Mouse (Mus musculus) kidney, embryonic 14.5 days (tissue): ENCODE results near the gene Frrs1. TPM values are rescaled to one million over a fixed set of nuclear protein-coding genes. Genes with fewer than 3 reads are reported as not detected.
"Not testable (repeated sequence)": the region's sequence is repeated elsewhere in the genome, so short reads cannot be mapped to it uniquely, and the experiment has no call there.

ENCODE experiments used
- ATAC-seq: fragments of 200-750 bp; cut with Nextera tagmentation; 2 replicates; pipeline ENCODE4 v1.8.0; 2017; ENCODE audit warnings: moderate number of reproducible peaks, mild to moderate bottlenecking, moderate TSS enrichment, moderate library complexity; ENCODE audit not compliant: low FRiP score, low TSS enrichment
- H3K27ac ChIP-seq: fragments of 300-500 bp; sonication (generic); 2 replicates; pipeline ENCODE4 v1.5.1; 2014; ENCODE audit warnings: low read depth, mild to moderate bottlenecking, low read length, moderate library complexity, mixed read lengths
- H3K27me3 ChIP-seq: fragments of 300-500 bp; sonication (generic); 2 replicates; pipeline ENCODE4 v1.6.1; 2014; ENCODE audit warnings: mild to moderate bottlenecking, low read length; ENCODE audit not compliant: control insufficient read depth, insufficient read depth
- H3K36me3 ChIP-seq: fragments of 300-500 bp; sonication (generic); 2 replicates; pipeline ENCODE4 v1.6.1; 2014; ENCODE audit warnings: low read length, mixed read lengths; ENCODE audit not compliant: control insufficient read depth, insufficient read depth
- H3K4me1 ChIP-seq: fragments of 300-500 bp; sonication (generic); 2 replicates; pipeline ENCODE4 v1.6.1; 2014; ENCODE audit warnings: low read length, mixed read lengths; ENCODE audit not compliant: control insufficient read depth, insufficient read depth
- H3K4me2 ChIP-seq: fragments of 300-500 bp; sonication (generic); replicated peaks from 2 replicates; pipeline ENCODE4 v1.6.1; 2014; ENCODE audit warnings: low read depth, mild to moderate bottlenecking, low read length
- H3K4me3 ChIP-seq: fragments of 300-500 bp; sonication (generic); 2 replicates; pipeline ENCODE4 v1.5.1; 2014; ENCODE audit warnings: mild to moderate bottlenecking, low read length
- H3K9ac ChIP-seq: fragments of 300-500 bp; sonication (generic); 2 replicates; pipeline ENCODE4 v1.6.1; 2014; ENCODE audit warnings: low read depth, mild to moderate bottlenecking, low read length, moderate library complexity
- H3K9me3 ChIP-seq: fragments of 300-500 bp; sonication (generic); 2 replicates; pipeline ENCODE4 v1.6.1; 2016; ENCODE audit warnings: low read length; ENCODE audit not compliant: control insufficient read depth
- WGBS: fragments of 180-500 bp; shearing (Covaris S2); extraction: QIAGEN DNeasy Blood & Tissue Kit; methylation state at CpG from one replicate; pipeline ENCODE4 v1.1.7; 2014; 5-methylcytosine and 5-hydroxymethylcytosine counted together
- polyA plus RNA-seq: library from polyadenylated mRNA; unstranded; fragments of >200 nt; fragmentation: Nextera tagmentation; extraction: Ambion mirVana; gene quantifications from 2 replicates; pipeline ENCODE4 v1.2.1, GENCODE M21; 2014

Gene Frrs1
- polyA plus RNA-seq = 20.2 and 21.2 TPM in 2 replicates

GRCm38 (mm10) chr3:116858941-116859685, at the start of gene Frrs1:
Gene Frrs1, plus strand, starts transcription at chr3:116859464.
- Histone ChIP-seq H3K36me3 (no peaks in the 10 kb centered on the region), H3K9me3 (no peaks in the 10 kb centered on the region), H3K27ac (no peak within 1 kb of the TSS), H3K4me2 (no peak within 1 kb of the TSS), H3K4me3 (no peak within 1 kb of the TSS), H3K4me1 (no peaks in the 10 kb centered on the region), H3K9ac (no peak within 1 kb of the TSS), H3K27me3 (no peaks in the 10 kb centered on the region)
- ATAC-seq = no peak
- 68% methylated on average over 9 of the region's 9 CpGs for WGBS

GRCm38 (mm10) chr3:116810351-116810750, 48.9 kb upstream of the Frrs1 start:
- 80% methylated on average over 6 of the region's 6 CpGs for WGBS
- not testable (repeated sequence) for H3K4me3 ChIP-seq, H3K4me2 ChIP-seq, H3K9ac ChIP-seq, H3K27me3 ChIP-seq, H3K27ac ChIP-seq, ATAC-seq, H3K36me3 ChIP-seq, H3K9me3 ChIP-seq, H3K4me1 ChIP-seq

- 90% methylated on average over 2 of the region's 2 CpGs for WGBS
- Histone ChIP-seq H3K36me3 (no peaks in the 10 kb centered on the region), H3K4me3 (no peak overlapping the region), H3K9me3 (no peaks in the 10 kb centered on the region), H3K4me1 (0 out of 2 replicates have a peak, but pooled peaks cover 3% of the 10 kb centered on the region), H3K27ac (no peak overlapping the region), H3K9ac (no peak overlapping the region), H3K4me2 (no peak overlapping the region), H3K27me3 (no peaks in the 10 kb centered on the region)
- ATAC-seq = no peak
Measured at GRCm38 (mm10) chr3:116812946-116813345, 46.3 kb upstream of the Frrs1 start.

- 85% methylated on average over 6 of the region's 6 CpGs for WGBS
- no peak overlapping the region for H3K4me3 ChIP-seq
Measured at GRCm38 (mm10) chr3:116815305-116815797, 43.9 kb upstream of the Frrs1 start.

GRCm38 (mm10) chr3:116815916-116816315, 43.3 kb upstream of the Frrs1 start:
- H3K4me3 ChIP-seq = no peak overlapping the region
- H3K4me1 ChIP-seq = no peaks in the 10 kb centered on the region
- H3K9me3 ChIP-seq = no peaks in the 10 kb centered on the region
- no peaks in the 10 kb centered on the region for H3K36me3 ChIP-seq
- no peak overlapping the region for H3K27ac ChIP-seq
- H3K4me2 ChIP-seq = no peak overlapping the region
- H3K9ac ChIP-seq = no peak overlapping the region
- no peaks in the 10 kb centered on the region for H3K27me3 ChIP-seq
- ATAC-seq = no peak
- WGBS = 68% methylated on average over 4 of the region's 4 CpGs

More at GRCm38 (mm10) chr3:116815305-116815797, 43.9 kb upstream of the Frrs1 start:
- H3K36me3 ChIP-seq = no peaks in the 10 kb centered on the region
- no peak for ATAC-seq
- no peaks in the 10 kb centered on the region for H3K9me3 ChIP-seq
- H3K9ac ChIP-seq = no peak overlapping the region
- H3K4me1 ChIP-seq = no peaks in the 10 kb centered on the region
- H3K27me3 ChIP-seq = no peaks in the 10 kb centered on the region
- no peak overlapping the region for H3K4me2 ChIP-seq
- no peak overlapping the region for H3K27ac ChIP-seq

- 85% methylated on average over 3 of the region's 3 CpGs for WGBS
- H3K9me3 ChIP-seq = no peaks in the 10 kb centered on the region
- no peak overlapping the region for H3K4me3 ChIP-seq
- no peaks in the 10 kb centered on the region for H3K27me3 ChIP-seq
- no peaks in the 10 kb centered on the region for H3K4me1 ChIP-seq
- no peak for ATAC-seq
- H3K9ac ChIP-seq = no peak overlapping the region
- H3K36me3 ChIP-seq = no peaks in the 10 kb centered on the region
- H3K27ac ChIP-seq = no peak overlapping the region
- no peak overlapping the region for H3K4me2 ChIP-seq
Measured at GRCm38 (mm10) chr3:116816674-116817215, 42.5 kb upstream of the Frrs1 start.

GRCm38 (mm10) chr3:116817231-116817630, 42.0 kb upstream of the Frrs1 start:
- H3K4me2 ChIP-seq = no peak overlapping the region
- H3K4me3 ChIP-seq = no peak overlapping the region
- no peak for ATAC-seq
- H3K27me3 ChIP-seq = no peaks in the 10 kb centered on the region
- no peak overlapping the region for H3K27ac ChIP-seq
- no peak overlapping the region for H3K9ac ChIP-seq
- no peaks in the 10 kb centered on the region for H3K9me3 ChIP-seq
- H3K4me1 ChIP-seq = no peaks in the 10 kb centered on the region
- H3K36me3 ChIP-seq = no peaks in the 10 kb centered on the region
- 92% methylated on average over 6 of the region's 7 CpGs for WGBS

- H3K9ac ChIP-seq = no peak overlapping the region
- H3K4me3 ChIP-seq = no peak overlapping the region
- 74% methylated on average over 4 of the region's 4 CpGs for WGBS
- H3K9me3 ChIP-seq = no peaks in the 10 kb centered on the region
- no peaks in the 10 kb centered on the region for H3K27me3 ChIP-seq
- H3K4me2 ChIP-seq = no peak overlapping the region
- no peaks in the 10 kb centered on the region for H3K4me1 ChIP-seq
- no peaks in the 10 kb centered on the region for H3K36me3 ChIP-seq
- no peak for ATAC-seq
- H3K27ac ChIP-seq = no peak overlapping the region
Measured at GRCm38 (mm10) chr3:116826471-116827215, 32.6 kb upstream of the Frrs1 start.
